Mouse (Mus musculus): Measurements from ENCODE around the gene Capns1.

- TF ChIP-seq GATA1 (IDR thresholded peaks at IDR 0.05; ENCODE audit: low read length) (no peak), TAL1 (IDR thresholded peaks at IDR 0.05; ENCODE audit: low read length) (no peak)
Measured at GRCm38 (mm10) chr7:30194884-30195283, 3.7 kb downstream of the Capns1 start.
